Mouse (Mus musculus): ENCODE results near the gene Rgs7. TPM values are rescaled to one million over a fixed set of nuclear protein-coding genes. Genes with fewer than 3 reads are reported as not detected.

Gene Rgs7
- polyA plus RNA-seq, 1 experiment from 2014 or later = 44.9 TPM

DNA sequence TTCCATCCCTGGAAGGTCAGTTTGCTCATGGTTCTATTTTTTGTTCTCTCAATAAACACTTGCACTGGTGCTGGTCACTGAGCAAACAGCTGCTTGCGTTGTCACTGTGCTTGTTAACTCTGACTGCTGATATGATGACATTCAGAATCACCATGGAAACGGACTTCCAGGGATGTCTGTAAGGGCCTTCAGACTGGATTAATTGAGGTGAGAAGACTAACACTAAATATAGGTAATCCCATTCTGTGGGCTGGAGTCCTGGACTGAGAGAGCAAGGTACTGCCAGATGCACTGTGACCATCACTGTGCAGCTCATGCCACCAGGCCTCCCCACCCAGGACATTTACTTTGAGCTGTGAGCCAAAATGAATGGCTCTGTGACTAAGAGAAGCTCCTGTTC, 252.2 kb downstream of the Rgs7 start:
- Histone ChIP-seq H3K4me3 (ENCODE audit: low read depth, low read length) (no peak overlapping the region), H3K36me3 (ENCODE audit: control insufficient read depth, insufficient read depth, low read length) (no peaks in the 10 kb centered on the region), H3K9ac (ENCODE audit: low read depth, low read length) (no peak overlapping the region), H3K9me3 (replicated peaks; ENCODE audit: control insufficient read depth, low read length, poor library complexity, severe bottlenecking) (no peaks in the 10 kb centered on the region), H3K4me2 (ENCODE audit: low read length) (no peak overlapping the region), H3K27ac (ENCODE audit: low read length) (no peak overlapping the region), H3K27me3 (ENCODE audit: control insufficient read depth, insufficient read depth, low read depth, low read length) (no peaks in the 10 kb centered on the region), H3K4me1 (ENCODE audit: control insufficient read depth, insufficient read depth, low read length) (no peaks in the 10 kb centered on the region)
- peak; percentile 86 for ATAC-seq
- 57% methylated on average over 2 of the region's 2 CpGs for WGBS

DNA sequence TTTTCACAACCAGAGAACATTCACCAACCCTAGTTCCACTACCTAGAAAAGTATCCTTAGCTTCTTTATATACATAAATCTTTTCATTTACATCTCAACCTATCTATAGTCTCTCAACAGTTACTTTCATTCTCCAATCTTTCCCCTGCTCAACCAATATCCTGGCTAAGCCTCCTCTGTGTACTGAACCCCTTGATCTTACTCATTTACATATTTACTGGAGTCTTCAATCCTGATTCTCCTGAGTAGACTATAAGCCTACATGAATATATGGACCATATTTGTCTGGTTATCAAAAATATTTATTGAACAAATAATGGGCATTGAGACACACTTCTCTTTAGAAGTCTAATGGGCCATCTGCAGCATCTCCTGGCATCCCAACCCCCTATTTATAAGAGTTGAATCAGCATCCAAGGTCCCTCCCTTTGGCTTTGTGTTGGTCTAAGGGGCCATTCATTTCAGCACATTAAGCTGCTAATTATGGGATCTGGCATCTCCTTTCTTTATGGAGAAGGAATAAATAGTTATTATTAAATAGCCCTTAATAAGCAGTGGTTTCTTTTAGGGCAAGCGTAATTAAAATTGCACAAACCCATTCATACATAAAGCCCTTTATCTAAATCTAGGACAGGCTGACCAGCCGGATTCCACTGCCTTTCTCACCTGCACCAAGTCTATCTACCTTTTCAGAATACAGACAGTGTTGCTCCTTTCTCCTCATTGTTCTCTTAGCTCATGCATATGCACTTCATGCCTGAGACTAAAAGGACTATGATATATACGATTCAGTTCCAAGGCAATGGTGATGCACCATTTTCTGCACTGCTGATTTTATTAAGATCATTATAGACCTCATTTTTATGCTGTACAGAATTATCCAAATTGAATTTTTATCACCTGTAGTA, 270.5 kb downstream of the Rgs7 start:
- peaks cover 4% of the 10 kb centered on the region; the same call in 1 of the 2 replicates for H3K4me1 ChIP-seq (ENCODE audit: control insufficient read depth, insufficient read depth, low read length)
- H3K4me3 ChIP-seq (ENCODE audit: low read depth, low read length) = no peak overlapping the region
- no peaks in the 10 kb centered on the region for H3K9me3 ChIP-seq (replicated peaks; ENCODE audit: control insufficient read depth, low read length, poor library complexity, severe bottlenecking)
- no peak overlapping the region for H3K4me2 ChIP-seq (ENCODE audit: low read length)
- no peaks in the 10 kb centered on the region for H3K36me3 ChIP-seq (ENCODE audit: control insufficient read depth, insufficient read depth, low read length)
- H3K27me3 ChIP-seq (ENCODE audit: control insufficient read depth, insufficient read depth, low read depth, low read length) = no peaks in the 10 kb centered on the region
- H3K27ac ChIP-seq (ENCODE audit: low read length) = no peak overlapping the region
- 68% methylated on average over 3 of the region's 3 CpGs for WGBS
- no peak for ATAC-seq
- H3K9ac ChIP-seq (ENCODE audit: low read depth, low read length) = no peak overlapping the region

DNA sequence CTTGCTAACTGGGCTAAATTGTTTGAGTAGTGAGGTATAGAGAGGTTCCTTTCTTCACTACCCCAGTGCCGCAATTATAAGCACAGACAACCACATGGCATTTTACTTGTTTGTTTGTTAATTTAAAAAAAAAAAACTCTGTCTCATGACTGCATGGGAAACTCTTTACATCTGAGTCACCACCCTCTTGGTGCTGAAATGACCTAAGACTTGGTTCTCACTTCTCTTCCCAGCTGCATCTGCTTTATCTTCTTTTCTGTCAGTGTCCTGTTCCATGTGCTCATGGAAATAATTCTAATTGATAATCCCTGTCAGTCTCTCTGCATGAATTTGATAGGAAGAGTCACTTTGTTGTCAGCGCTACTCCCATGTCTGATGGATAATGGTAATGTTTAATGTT, 272.7 kb downstream of the Rgs7 start:
- no peaks in the 10 kb centered on the region for H3K27me3 ChIP-seq (ENCODE audit: control insufficient read depth, insufficient read depth, low read depth, low read length)
- H3K36me3 ChIP-seq (ENCODE audit: control insufficient read depth, insufficient read depth, low read length) = no peaks in the 10 kb centered on the region
- H3K27ac ChIP-seq (ENCODE audit: low read length) = no peak overlapping the region
- no peaks in the 10 kb centered on the region for H3K9me3 ChIP-seq (replicated peaks; ENCODE audit: control insufficient read depth, low read length, poor library complexity, severe bottlenecking)
- 94% methylated on average over 2 of the region's 2 CpGs for WGBS
- H3K9ac ChIP-seq (ENCODE audit: low read depth, low read length) = no peak overlapping the region
- no peak overlapping the region for H3K4me3 ChIP-seq (ENCODE audit: low read depth, low read length)
- no peak overlapping the region for H3K4me2 ChIP-seq (ENCODE audit: low read length)
- peaks cover 4% of the 10 kb centered on the region; the same call in 1 of the 2 replicates for H3K4me1 ChIP-seq (ENCODE audit: control insufficient read depth, insufficient read depth, low read length)
- ATAC-seq = no peak

DNA sequence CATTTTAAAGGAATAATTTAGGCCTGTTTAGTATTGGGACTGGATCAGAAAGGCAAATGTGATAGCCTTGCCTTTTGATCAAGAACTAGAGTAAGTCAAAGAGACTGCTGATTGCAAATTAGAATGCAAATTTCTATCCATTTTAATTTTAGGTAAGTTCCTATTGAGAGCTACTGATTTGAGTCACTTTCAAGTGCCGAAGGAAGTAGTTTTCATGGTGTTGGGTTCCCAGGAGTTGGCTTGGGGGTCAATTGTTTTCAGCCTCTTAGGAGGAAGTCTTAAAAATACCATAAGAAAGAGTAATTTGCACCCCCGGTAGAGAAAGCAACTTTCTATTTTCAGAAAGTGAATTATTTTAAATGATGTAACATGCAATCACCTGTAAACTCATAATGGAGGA, 285.3 kb downstream of the Rgs7 start:
- Histone ChIP-seq H3K9me3 (replicated peaks; ENCODE audit: control insufficient read depth, low read length, poor library complexity, severe bottlenecking) (no peaks in the 10 kb centered on the region), H3K4me1 (ENCODE audit: control insufficient read depth, insufficient read depth, low read length) (no peaks in the 10 kb centered on the region), H3K27me3 (ENCODE audit: control insufficient read depth, insufficient read depth, low read depth, low read length) (no peaks in the 10 kb centered on the region), H3K4me3 (ENCODE audit: low read depth, low read length) (no peak overlapping the region), H3K9ac (ENCODE audit: low read depth, low read length) (no peak overlapping the region), H3K27ac (ENCODE audit: low read length) (no peak overlapping the region), H3K4me2 (ENCODE audit: low read length) (no peak overlapping the region), H3K36me3 (ENCODE audit: control insufficient read depth, insufficient read depth, low read length) (no peaks in the 10 kb centered on the region)
- 69% methylated on average over 2 of the region's 2 CpGs for WGBS
- ATAC-seq = no peak

DNA sequence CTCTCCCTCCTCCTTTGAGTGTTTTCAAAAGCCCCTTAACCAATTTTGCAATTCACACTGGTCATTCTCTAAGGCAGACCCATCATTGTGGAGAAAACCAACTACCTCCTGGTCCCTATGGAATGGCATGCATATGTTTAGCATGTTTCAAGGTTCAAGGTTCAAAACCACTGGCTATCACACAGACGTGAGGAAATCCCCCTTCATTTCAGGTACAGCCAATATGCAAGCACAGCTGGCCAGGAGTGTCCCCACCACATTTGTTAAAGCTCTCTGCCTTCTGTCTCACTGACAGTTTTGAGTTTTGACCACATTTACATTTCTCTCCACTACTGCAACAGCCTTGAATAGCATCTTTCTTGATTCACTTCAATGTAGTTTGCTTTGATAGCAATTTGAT, 286.7 kb downstream of the Rgs7 start:
- no peak for ATAC-seq
- no peak overlapping the region for H3K27ac ChIP-seq (ENCODE audit: low read length)
- WGBS = 63% methylated on average over 1 of the region's 1 CpGs
- H3K27me3 ChIP-seq (ENCODE audit: control insufficient read depth, insufficient read depth, low read depth, low read length) = no peaks in the 10 kb centered on the region
- H3K4me3 ChIP-seq (ENCODE audit: low read depth, low read length) = no peak overlapping the region
- H3K9me3 ChIP-seq (replicated peaks; ENCODE audit: control insufficient read depth, low read length, poor library complexity, severe bottlenecking) = no peaks in the 10 kb centered on the region
- no peak overlapping the region for H3K4me2 ChIP-seq (ENCODE audit: low read length)
- no peak overlapping the region for H3K9ac ChIP-seq (ENCODE audit: low read depth, low read length)
- H3K36me3 ChIP-seq (ENCODE audit: control insufficient read depth, insufficient read depth, low read length) = no peaks in the 10 kb centered on the region
- no peaks in the 10 kb centered on the region; the same call in 1 of the 2 replicates for H3K4me1 ChIP-seq (ENCODE audit: control insufficient read depth, insufficient read depth, low read length)

DNA sequence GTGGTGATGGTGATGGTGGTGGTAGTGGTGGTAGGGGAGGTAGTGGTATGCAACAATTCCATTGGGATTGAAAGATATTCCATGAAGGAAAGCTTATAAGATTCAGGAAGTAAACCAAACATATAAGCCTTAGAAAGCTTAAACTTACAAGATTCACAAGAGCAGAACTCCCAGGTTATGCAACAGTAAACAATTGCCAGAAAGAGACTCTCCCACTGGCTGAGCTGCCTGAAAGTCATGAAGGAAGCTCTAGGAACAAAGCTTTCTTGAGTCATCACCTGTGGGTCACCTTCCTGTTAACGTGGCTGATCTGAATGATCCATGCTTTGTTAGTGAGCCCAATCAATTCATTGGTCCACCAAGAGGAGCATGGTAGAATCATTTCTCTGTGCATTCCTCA, 288.8 kb downstream of the Rgs7 start:
- ATAC-seq = no peak
- WGBS = 79% methylated on average over 1 of the region's 1 CpGs
- H3K4me2 ChIP-seq (ENCODE audit: low read length) = no peak overlapping the region
- H3K9me3 ChIP-seq (replicated peaks; ENCODE audit: control insufficient read depth, low read length, poor library complexity, severe bottlenecking) = peaks cover 5% of the 10 kb centered on the region; the same call in 1 of the 2 replicates
- H3K4me3 ChIP-seq (ENCODE audit: low read depth, low read length) = no peak overlapping the region
- no peaks in the 10 kb centered on the region for H3K27me3 ChIP-seq (ENCODE audit: control insufficient read depth, insufficient read depth, low read depth, low read length)
- no peaks in the 10 kb centered on the region for H3K36me3 ChIP-seq (ENCODE audit: control insufficient read depth, insufficient read depth, low read length)
- no peaks in the 10 kb centered on the region; the same call in 1 of the 2 replicates for H3K4me1 ChIP-seq (ENCODE audit: control insufficient read depth, insufficient read depth, low read length)
- no peak overlapping the region for H3K9ac ChIP-seq (ENCODE audit: low read depth, low read length)
- H3K27ac ChIP-seq (ENCODE audit: low read length) = no peak overlapping the region

DNA sequence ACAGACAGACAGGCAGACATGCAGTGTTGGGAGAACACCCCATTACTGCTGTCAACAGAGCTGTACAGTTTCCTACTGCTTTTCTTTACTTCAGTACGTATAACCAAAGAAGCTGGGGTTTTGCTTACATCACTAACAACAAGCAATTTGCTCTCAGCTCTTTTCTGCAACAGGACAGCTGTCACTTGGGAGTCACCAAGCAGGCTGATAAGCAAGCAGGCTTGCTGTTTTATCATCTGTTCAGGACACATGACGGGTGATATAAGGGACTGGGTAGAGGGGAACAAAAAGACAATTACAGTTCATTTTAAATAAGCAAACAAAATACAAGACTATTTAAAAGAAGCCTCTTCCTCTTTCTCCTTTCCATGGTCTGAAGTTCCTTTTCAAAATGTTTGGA, 289.4 kb downstream of the Rgs7 start:
- no peak overlapping the region for H3K4me2 ChIP-seq (ENCODE audit: low read length)
- 60% methylated on average over 2 of the region's 2 CpGs for WGBS
- no peak overlapping the region for H3K27ac ChIP-seq (ENCODE audit: low read length)
- H3K4me3 ChIP-seq (ENCODE audit: low read depth, low read length) = no peak overlapping the region
- peaks cover 5% of the 10 kb centered on the region; the same call in 1 of the 2 replicates for H3K9me3 ChIP-seq (replicated peaks; ENCODE audit: control insufficient read depth, low read length, poor library complexity, severe bottlenecking)
- ATAC-seq = no peak
- no peaks in the 10 kb centered on the region for H3K36me3 ChIP-seq (ENCODE audit: control insufficient read depth, insufficient read depth, low read length)
- no peaks in the 10 kb centered on the region; the same call in 1 of the 2 replicates for H3K4me1 ChIP-seq (ENCODE audit: control insufficient read depth, insufficient read depth, low read length)
- no peak overlapping the region for H3K9ac ChIP-seq (ENCODE audit: low read depth, low read length)
- H3K27me3 ChIP-seq (ENCODE audit: control insufficient read depth, insufficient read depth, low read depth, low read length) = no peaks in the 10 kb centered on the region

DNA sequence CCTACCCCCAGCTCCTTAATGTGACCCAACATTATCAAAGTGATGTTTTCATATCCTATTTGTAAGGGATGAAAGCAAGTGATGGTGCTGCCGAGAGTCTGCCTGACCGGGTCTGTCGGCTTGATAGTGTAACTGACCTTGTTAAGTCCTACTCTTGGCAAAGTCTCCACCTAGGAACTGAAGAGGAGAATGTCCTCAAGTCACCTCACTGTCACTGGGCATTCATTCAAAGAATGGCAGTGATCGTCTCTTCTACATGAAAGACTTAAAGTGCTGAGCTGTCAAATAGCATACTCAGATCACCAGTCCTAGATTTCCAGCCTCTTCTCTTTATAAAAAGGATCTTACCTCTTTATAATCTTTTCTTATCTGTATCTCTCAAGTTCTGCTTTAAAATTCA, 293.4 kb downstream of the Rgs7 start:
- Histone ChIP-seq H3K27ac (ENCODE audit: low read length) (no peak overlapping the region), H3K36me3 (ENCODE audit: control insufficient read depth, insufficient read depth, low read length) (no peaks in the 10 kb centered on the region), H3K4me2 (ENCODE audit: low read length) (no peak overlapping the region), H3K4me3 (ENCODE audit: low read depth, low read length) (no peak overlapping the region), H3K27me3 (ENCODE audit: control insufficient read depth, insufficient read depth, low read depth, low read length) (no peaks in the 10 kb centered on the region), H3K4me1 (ENCODE audit: control insufficient read depth, insufficient read depth, low read length) (no peaks in the 10 kb centered on the region; the same call in 1 of the 2 replicates), H3K9ac (ENCODE audit: low read depth, low read length) (no peak overlapping the region), H3K9me3 (replicated peaks; ENCODE audit: control insufficient read depth, low read length, poor library complexity, severe bottlenecking) (peaks cover 5% of the 10 kb centered on the region; the same call in 1 of the 2 replicates)
- 89% methylated on average over 4 of the region's 4 CpGs for WGBS
- no peak for ATAC-seq

DNA sequence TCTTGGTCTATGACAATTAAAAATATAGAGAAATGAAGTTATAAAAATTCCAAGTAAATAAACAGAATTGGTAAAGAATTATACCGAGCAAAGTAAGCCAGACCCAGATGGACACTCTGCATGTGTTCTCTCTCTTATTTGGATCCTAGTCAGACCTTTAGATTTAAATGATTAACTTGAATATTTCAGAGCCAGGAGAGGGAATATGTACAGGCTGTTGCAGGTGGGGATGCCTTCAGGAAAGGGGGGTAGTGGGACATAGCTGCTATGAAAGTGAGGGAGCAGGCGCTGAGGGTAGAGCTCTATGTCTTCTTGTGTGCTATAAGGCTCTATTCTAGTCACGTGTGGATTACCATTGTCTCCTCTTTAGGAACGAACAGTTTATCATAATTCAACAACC, 296.5 kb downstream of the Rgs7 start:
- H3K27ac ChIP-seq (ENCODE audit: low read length) = no peak overlapping the region
- no peak overlapping the region for H3K9ac ChIP-seq (ENCODE audit: low read depth, low read length)
- no peaks in the 10 kb centered on the region for H3K36me3 ChIP-seq (ENCODE audit: control insufficient read depth, insufficient read depth, low read length)
- no peak overlapping the region for H3K4me3 ChIP-seq (ENCODE audit: low read depth, low read length)
- no peaks in the 10 kb centered on the region for H3K27me3 ChIP-seq (ENCODE audit: control insufficient read depth, insufficient read depth, low read depth, low read length)
- no peak overlapping the region for H3K4me2 ChIP-seq (ENCODE audit: low read length)
- ATAC-seq = no peak
- no peaks in the 10 kb centered on the region for H3K4me1 ChIP-seq (ENCODE audit: control insufficient read depth, insufficient read depth, low read length)
- whole genome bisulfite sequencing = 88% methylated on average over 4 of the region's 4 CpGs
- peaks cover 5% of the 10 kb centered on the region; the same call in 1 of the 2 replicates for H3K9me3 ChIP-seq (replicated peaks; ENCODE audit: control insufficient read depth, low read length, poor library complexity, severe bottlenecking)

Measured in midbrain, embryonic 16.5 days (tissue).